Mouse (Mus musculus) embryonic facial prominence, embryonic 14.5 days (tissue): ENCODE results near the gene Olfr1378. TPM values are rescaled to one million over a fixed set of nuclear protein-coding genes. Genes with fewer than 3 reads are reported as not detected.

ENCODE experiments used
- ATAC-seq: fragments of 200-750 bp; cut with Nextera tagmentation; 2 replicates; pipeline ENCODE4 v1.8.0; 2017; ENCODE audit warnings: low read depth, moderate number of reproducible peaks, moderate TSS enrichment
- DNase-seq: peaks from one replicate; pipeline ENCODE4 v3.0.0-alpha.2; 2015; ENCODE audit warnings: low spot score
- H3K27ac ChIP-seq: fragments of 300-500 bp; sonication (generic); replicated peaks from 2 replicates; pipeline ENCODE4 v1.5.1; 2014; ENCODE audit warnings: low read depth, mild to moderate bottlenecking, low read length, moderate library complexity
- H3K27me3 ChIP-seq: fragments of 300-500 bp; sonication (generic); replicated peaks from 2 replicates; pipeline ENCODE4 v1.6.1; 2014; ENCODE audit warnings: low read length; ENCODE audit not compliant: control insufficient read depth, insufficient read depth
- H3K36me3 ChIP-seq: fragments of 300-500 bp; sonication (generic); 2 replicates; pipeline ENCODE4 v1.6.1; 2014; ENCODE audit warnings: low read length, mixed read lengths; ENCODE audit not compliant: control insufficient read depth, insufficient read depth
- H3K4me1 ChIP-seq: fragments of 300-500 bp; sonication (generic); 2 replicates; pipeline ENCODE4 v1.6.1; 2014; ENCODE audit warnings: antibody characterized with exemption, low read length; ENCODE audit not compliant: control insufficient read depth, insufficient read depth
- H3K4me2 ChIP-seq: fragments of 300-500 bp; sonication (generic); 2 replicates; pipeline ENCODE4 v1.6.1; 2014; ENCODE audit warnings: low read depth, mild to moderate bottlenecking, low read length, moderate library complexity, mixed read lengths
- H3K4me3 ChIP-seq: fragments of 300-500 bp; sonication (generic); 2 replicates; pipeline ENCODE4 v1.5.1; 2014; ENCODE audit warnings: low read depth, mild to moderate bottlenecking, low read length
- H3K9ac ChIP-seq: fragments of 300-500 bp; sonication (generic); 2 replicates; pipeline ENCODE4 v1.6.1; 2014; ENCODE audit warnings: low read depth, mild to moderate bottlenecking, low read length, moderate library complexity, mixed read lengths
- H3K9me3 ChIP-seq: fragments of 300-500 bp; sonication (generic); 2 replicates; pipeline ENCODE4 v1.6.1; 2016; ENCODE audit warnings: low read length; ENCODE audit not compliant: control insufficient read depth
- WGBS: fragments of 180-500 bp; shearing (Covaris S2); extraction: QIAGEN DNeasy Blood & Tissue Kit; methylation state at CpG from one replicate; pipeline ENCODE4 v1.1.7; 2014; 5-methylcytosine and 5-hydroxymethylcytosine counted together
- polyA plus RNA-seq: library from polyadenylated mRNA; unstranded; fragments of >200 nt; fragmentation: Nextera tagmentation; extraction: Ambion mirVana; gene quantifications from 2 replicates; pipeline ENCODE4 v1.2.1, GENCODE M21; 2014

The Olfr1378 gene
- polyA plus RNA-seq = not detected in 2 replicates

- ATAC-seq = no peak
- H3K27ac ChIP-seq = no peak within 1 kb of the TSS
- H3K9me3 ChIP-seq = no peaks in the 10 kb centered on the region
- no peak within 1 kb of the TSS for H3K9ac ChIP-seq
- H3K4me3 ChIP-seq = no peak within 1 kb of the TSS
- DNase-seq = no peak
- H3K4me1 ChIP-seq = no peaks in the 10 kb centered on the region
- H3K36me3 ChIP-seq = no peaks in the 10 kb centered on the region
- WGBS = 83% methylated on average over 11 of the region's 11 CpGs
- no peak within 1 kb of the TSS for H3K4me2 ChIP-seq
- no peaks in the 10 kb centered on the region for H3K27me3 ChIP-seq
These were observed at the start of gene Olfr1378 for GRCm38 (mm10) chr11:50966230-50966629. Olfr1378 (plus strand) TSS chr11:50966530.

GRCm38 (mm10) chr11:50930469-50931014 is 35.8 kb upstream of the Olfr1378 start:
- H3K27ac ChIP-seq = no peak overlapping the region
- peak overlapping the region; percentile 61 for H3K4me3 ChIP-seq
- H3K4me2 ChIP-seq = peak overlapping the region; percentile 85
- no peaks in the 10 kb centered on the region for H3K27me3 ChIP-seq
- H3K4me1 ChIP-seq = no peaks in the 10 kb centered on the region; the same call in 1 of the 2 replicates
- DNase-seq = peak; percentile 4
- H3K9ac ChIP-seq = peak overlapping the region; percentile 72
- WGBS = 27% methylated on average over 14 of the region's 14 CpGs
- no peaks in the 10 kb centered on the region for H3K9me3 ChIP-seq
- H3K36me3 ChIP-seq = no peaks in the 10 kb centered on the region
- no peak for ATAC-seq

GRCm38 (mm10) chr11:50931021-50931420 is 35.3 kb upstream of the Olfr1378 start:
- Histone ChIP-seq H3K27ac (no peak overlapping the region), H3K36me3 (no peaks in the 10 kb centered on the region), H3K27me3 (no peaks in the 10 kb centered on the region), H3K9me3 (no peaks in the 10 kb centered on the region), H3K4me3 (peak overlapping the region; percentile 61), H3K4me2 (peak overlapping the region; percentile 85), H3K9ac (peak overlapping the region; percentile 72), H3K4me1 (no peaks in the 10 kb centered on the region; the same call in 1 of the 2 replicates)
- under 1% methylated on average over 16 of the region's 16 CpGs for WGBS
- ATAC-seq (peak; percentile 27), DNase-seq (no peak)

DNA sequence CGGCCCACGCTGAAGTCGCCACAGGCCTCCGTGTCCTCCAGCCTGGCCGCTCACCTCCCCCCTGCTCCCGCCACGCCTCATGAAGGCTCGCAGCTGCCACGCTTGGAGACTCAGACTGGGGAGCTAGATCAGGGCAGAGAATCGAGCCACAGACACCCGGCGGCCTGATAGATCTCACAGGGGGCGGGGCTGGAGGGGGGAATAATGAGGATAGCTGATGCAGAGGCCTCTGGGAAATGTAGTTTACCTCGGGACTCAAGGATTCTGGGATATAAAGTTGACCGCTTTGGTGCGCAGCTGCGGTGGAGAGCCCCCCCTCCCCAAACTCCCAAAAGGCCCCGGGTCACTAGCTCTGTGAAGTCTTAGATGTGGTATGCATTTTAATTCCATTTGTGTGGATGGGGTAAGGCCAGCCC is 34.9 kb upstream of the Olfr1378 start, which contains the start of gene Zfp354b:
Gene Zfp354b, minus strand, starts transcription at position 183 of the 416 bp plus-strand sequence.
- no peaks in the 10 kb centered on the region for H3K9me3 ChIP-seq
- peak within 1 kb of the TSS; percentile 85 for H3K4me2 ChIP-seq
- H3K36me3 ChIP-seq = no peaks in the 10 kb centered on the region
- ATAC-seq = peak; percentile 95
- peak within 1 kb of the TSS; percentile 72 for H3K9ac ChIP-seq
- no peak within 1 kb of the TSS; the same call in 1 of the 2 replicates for H3K27ac ChIP-seq
- no peaks in the 10 kb centered on the region for H3K27me3 ChIP-seq
- WGBS = under 1% methylated on average over 17 of the region's 18 CpGs
- no peaks in the 10 kb centered on the region; the same call in 1 of the 2 replicates for H3K4me1 ChIP-seq
- H3K4me3 ChIP-seq = peak within 1 kb of the TSS; percentile 61
- peak; percentile 96 for DNase-seq

DNA sequence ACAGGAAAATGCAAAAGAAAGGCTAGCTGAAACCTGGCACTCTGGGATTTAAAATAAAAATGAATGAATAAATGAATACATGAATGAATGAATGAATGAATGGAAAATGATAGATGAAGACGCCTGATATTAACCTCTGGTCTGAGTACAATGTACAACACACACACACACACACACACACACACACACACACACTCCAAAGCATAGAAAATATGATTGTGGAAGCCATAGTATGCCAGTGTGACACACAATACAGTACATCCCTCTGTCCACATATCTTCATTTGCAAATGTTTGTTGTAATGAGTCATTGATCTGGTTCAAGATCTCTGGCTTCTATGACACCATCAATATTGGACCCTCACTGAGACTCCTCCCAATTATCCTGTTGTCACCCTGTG is 34.3 kb upstream of the Olfr1378 start:
- Histone ChIP-seq H3K9me3 (no peaks in the 10 kb centered on the region), H3K4me2 (peak overlapping the region; percentile 85), H3K4me3 (peak overlapping the region; percentile 61), H3K27me3 (no peaks in the 10 kb centered on the region), H3K4me1 (no peaks in the 10 kb centered on the region; the same call in 1 of the 2 replicates), H3K27ac (no peak overlapping the region; the same call in 1 of the 2 replicates), H3K36me3 (no peaks in the 10 kb centered on the region), H3K9ac (no peak overlapping the region)
- 76% methylated on average over 1 of the region's 1 CpGs for WGBS
- DNase-seq (no peak), ATAC-seq (no peak)

DNA sequence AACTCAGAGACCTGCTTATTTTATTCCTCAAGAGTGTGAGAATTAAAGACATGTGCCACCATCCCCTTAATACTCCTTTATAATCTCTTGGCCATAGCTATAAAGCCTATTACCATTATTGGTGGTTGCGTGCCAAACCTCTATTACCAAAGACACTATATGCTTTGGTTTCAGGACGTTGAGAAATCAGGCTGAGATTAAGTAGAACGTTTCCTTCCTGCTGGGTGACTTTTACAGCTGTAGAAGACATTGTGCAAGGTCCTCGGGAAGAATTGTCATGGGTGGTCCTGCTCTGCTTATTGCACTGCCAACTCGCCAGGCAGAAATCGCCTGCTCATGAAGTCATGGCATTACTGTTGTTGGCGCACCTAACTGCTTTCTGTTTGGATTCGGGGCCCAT is 27.9 kb upstream of the Olfr1378 start:
- H3K4me3 ChIP-seq = no peak overlapping the region
- WGBS = 76% methylated on average over 8 of the region's 8 CpGs
- H3K27ac ChIP-seq = no peak overlapping the region
- no peak for DNase-seq
- no peak for ATAC-seq
- H3K27me3 ChIP-seq = no peaks in the 10 kb centered on the region
- no peak overlapping the region for H3K9ac ChIP-seq
- H3K4me2 ChIP-seq = no peak overlapping the region
- no peaks in the 10 kb centered on the region for H3K36me3 ChIP-seq
- H3K9me3 ChIP-seq = no peaks in the 10 kb centered on the region
- no peaks in the 10 kb centered on the region for H3K4me1 ChIP-seq

DNA sequence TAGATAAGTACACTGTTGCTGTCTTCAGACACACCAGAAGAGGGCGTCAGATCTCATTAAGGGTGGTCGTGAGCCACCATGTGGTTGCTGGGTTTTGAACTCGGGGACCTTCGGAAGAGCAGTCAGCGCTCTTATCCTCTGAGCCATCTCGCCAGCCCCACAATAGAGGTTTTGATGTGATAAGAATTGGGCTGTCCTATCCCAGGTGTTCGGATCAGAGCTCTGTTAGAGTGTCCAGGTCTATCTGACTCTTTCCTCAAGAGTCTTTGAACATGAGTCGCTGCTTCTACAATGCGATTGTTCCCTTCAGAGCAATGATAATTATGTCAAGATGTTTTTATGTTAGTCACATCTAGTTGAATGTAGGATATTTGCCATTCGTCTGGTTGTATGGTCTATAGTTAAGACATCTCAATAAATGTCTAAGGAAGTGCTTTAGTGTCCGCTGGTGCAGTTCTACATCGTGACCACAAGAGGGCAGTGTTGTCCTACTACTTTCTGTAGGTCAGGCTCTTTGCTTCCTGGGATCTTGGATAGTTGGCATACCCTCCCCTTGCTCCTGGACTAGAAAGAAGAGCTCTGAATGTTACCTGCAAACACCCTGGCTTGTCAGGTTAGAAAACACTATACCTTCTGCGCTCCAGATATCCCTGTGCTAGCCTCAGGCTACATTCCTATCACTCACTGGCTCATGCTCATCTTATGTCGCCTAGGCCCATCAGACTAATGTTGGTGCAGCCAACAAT is 26.5 kb upstream of the Olfr1378 start:
- no peak overlapping the region for H3K27ac ChIP-seq

GRCm38 (mm10) chr11:50942386-50942785 is 23.9 kb upstream of the Olfr1378 start:
- Histone ChIP-seq H3K9me3 (no peaks in the 10 kb centered on the region), H3K27me3 (no peaks in the 10 kb centered on the region), H3K4me2 (no peak overlapping the region), H3K4me1 (no peaks in the 10 kb centered on the region), H3K4me3 (no peak overlapping the region), H3K9ac (no peak overlapping the region), H3K36me3 (no peaks in the 10 kb centered on the region), H3K27ac (no peak overlapping the region)
- no peak for DNase-seq
- ATAC-seq = no peak
- 68% methylated on average over 12 of the region's 12 CpGs for WGBS

More for the DNA sequence above, 26.5 kb upstream of the Olfr1378 start:
- Histone ChIP-seq H3K27me3 (no peaks in the 10 kb centered on the region), H3K4me1 (no peaks in the 10 kb centered on the region), H3K9me3 (no peaks in the 10 kb centered on the region), H3K9ac (no peak overlapping the region), H3K4me3 (no peak overlapping the region), H3K4me2 (no peak overlapping the region), H3K36me3 (no peaks in the 10 kb centered on the region)
- DNase-seq (peak; percentile 81), ATAC-seq (no peak; the same call in 1 of the 2 replicates)
- WGBS = 38% methylated on average over 14 of the region's 14 CpGs
